Mouse (Mus musculus): Measurements from ENCODE around the gene Rbl1. TPM values are rescaled to one million over a fixed set of nuclear protein-coding genes. Genes with fewer than 3 reads are reported as not detected.
A peak's percentile ranks its signal among the peaks of the same experiment; 100 is the strongest.

Rbl1 gene
- polyA plus RNA-seq, 1 experiment from 2014 or later: 16.1 TPM

- no peaks in the 10 kb centered on the region; the same call in 1 of the 2 replicates for H3K9me3 ChIP-seq (replicated peaks; ENCODE audit: control insufficient read depth, low read length)
- no peak overlapping the region for H3K4me3 ChIP-seq (ENCODE audit: low read depth, low read length)
- ATAC-seq: no peak
- H3K4me1 ChIP-seq (ENCODE audit: control insufficient read depth, insufficient read depth, low read length): no peaks in the 10 kb centered on the region
- H3K27me3 ChIP-seq (replicated peaks; ENCODE audit: control insufficient read depth, insufficient read depth, low read length): no peaks in the 10 kb centered on the region
- 92% methylated on average over 5 of the region's 5 CpGs for WGBS
- no peak overlapping the region for H3K4me2 ChIP-seq (ENCODE audit: low read length)
- H3K27ac ChIP-seq (ENCODE audit: low read depth, low read length): no peak overlapping the region
- H3K9ac ChIP-seq (ENCODE audit: low read length): no peak overlapping the region
- no peak for DNase-seq (ENCODE audit: low spot score)
- H3K36me3 ChIP-seq (ENCODE audit: control insufficient read depth, insufficient read depth, low read length): 0 out of 2 replicates have a peak, but pooled peaks cover 2% of the 10 kb centered on the region
Observed at GRCm38 (mm10) chr2:157139251-157139802, 65.0 kb downstream of the Rbl1 start.

- H3K9ac ChIP-seq (ENCODE audit: low read length): no peak overlapping the region
- no peak overlapping the region for H3K4me2 ChIP-seq (ENCODE audit: low read length)
- 86% methylated on average over 5 of the region's 5 CpGs for WGBS
- H3K4me1 ChIP-seq (ENCODE audit: control insufficient read depth, insufficient read depth, low read length): no peaks in the 10 kb centered on the region
- H3K4me3 ChIP-seq (ENCODE audit: low read depth, low read length): no peak overlapping the region
- H3K27me3 ChIP-seq (replicated peaks; ENCODE audit: control insufficient read depth, insufficient read depth, low read length): no peaks in the 10 kb centered on the region
- H3K36me3 ChIP-seq (ENCODE audit: control insufficient read depth, insufficient read depth, low read length): no peaks in the 10 kb centered on the region
- no peak overlapping the region for H3K27ac ChIP-seq (ENCODE audit: low read depth, low read length)
- no peaks in the 10 kb centered on the region; the same call in 1 of the 2 replicates for H3K9me3 ChIP-seq (replicated peaks; ENCODE audit: control insufficient read depth, low read length)
- ATAC-seq (no peak), DNase-seq (ENCODE audit: low spot score) (no peak)
Observed at GRCm38 (mm10) chr2:157138808-157139207, 65.5 kb downstream of the Rbl1 start.

GRCm38 (mm10) chr2:157137959-157138731, 66.2 kb downstream of the Rbl1 start:
- Histone ChIP-seq H3K27ac (ENCODE audit: low read depth, low read length) (no peak overlapping the region), H3K27me3 (replicated peaks; ENCODE audit: control insufficient read depth, insufficient read depth, low read length) (no peaks in the 10 kb centered on the region), H3K36me3 (ENCODE audit: control insufficient read depth, insufficient read depth, low read length) (no peaks in the 10 kb centered on the region), H3K4me3 (ENCODE audit: low read depth, low read length) (no peak overlapping the region), H3K9me3 (replicated peaks; ENCODE audit: control insufficient read depth, low read length) (no peaks in the 10 kb centered on the region; the same call in 1 of the 2 replicates), H3K9ac (ENCODE audit: low read length) (no peak overlapping the region), H3K4me1 (ENCODE audit: control insufficient read depth, insufficient read depth, low read length) (no peaks in the 10 kb centered on the region), H3K4me2 (ENCODE audit: low read length) (no peak overlapping the region)
- whole genome bisulfite sequencing: 91% methylated on average over 9 of the region's 9 CpGs
- no peak for DNase-seq (ENCODE audit: low spot score)
- no peak for ATAC-seq

- Histone ChIP-seq H3K27me3 (replicated peaks; ENCODE audit: control insufficient read depth, insufficient read depth, low read length) (no peaks in the 10 kb centered on the region), H3K9me3 (replicated peaks; ENCODE audit: control insufficient read depth, low read length) (no peaks in the 10 kb centered on the region; the same call in 1 of the 2 replicates), H3K4me2 (ENCODE audit: low read length) (no peak overlapping the region), H3K36me3 (ENCODE audit: control insufficient read depth, insufficient read depth, low read length) (no peaks in the 10 kb centered on the region), H3K4me3 (ENCODE audit: low read depth, low read length) (no peak overlapping the region), H3K4me1 (ENCODE audit: control insufficient read depth, insufficient read depth, low read length) (no peaks in the 10 kb centered on the region), H3K9ac (ENCODE audit: low read length) (no peak overlapping the region), H3K27ac (ENCODE audit: low read depth, low read length) (no peak overlapping the region)
- ATAC-seq: no peak
- WGBS: 75% methylated on average over 2 of the region's 2 CpGs
- DNase-seq (ENCODE audit: low spot score): peak; percentile 13
Observed at GRCm38 (mm10) chr2:157136646-157137045, 67.7 kb downstream of the Rbl1 start.

GRCm38 (mm10) chr2:157136176-157136575, 68.2 kb downstream of the Rbl1 start:
- H3K27me3 ChIP-seq (replicated peaks; ENCODE audit: control insufficient read depth, insufficient read depth, low read length): no peaks in the 10 kb centered on the region
- 86% methylated on average over 4 of the region's 4 CpGs for WGBS

GRCm38 (mm10) chr2:157135529-157136120, 68.7 kb downstream of the Rbl1 start:
- Histone ChIP-seq H3K4me2 (ENCODE audit: low read length) (peak overlapping the region; percentile 94), H3K27ac (ENCODE audit: low read depth, low read length) (no peak overlapping the region), H3K4me1 (ENCODE audit: control insufficient read depth, insufficient read depth, low read length) (no peaks in the 10 kb centered on the region), H3K9ac (ENCODE audit: low read length) (peak overlapping the region; percentile 76), H3K4me3 (ENCODE audit: low read depth, low read length) (peak overlapping the region; percentile 66), H3K9me3 (replicated peaks; ENCODE audit: control insufficient read depth, low read length) (no peaks in the 10 kb centered on the region; the same call in 1 of the 2 replicates), H3K27me3 (replicated peaks; ENCODE audit: control insufficient read depth, insufficient read depth, low read length) (no peaks in the 10 kb centered on the region), H3K36me3 (ENCODE audit: control insufficient read depth, insufficient read depth, low read length) (no peaks in the 10 kb centered on the region)
- DNase-seq (ENCODE audit: low spot score) (peak; percentile 55), ATAC-seq (peak; percentile 59)
- 83% methylated on average over 10 of the region's 10 CpGs for WGBS

More at GRCm38 (mm10) chr2:157136176-157136575, 68.2 kb downstream of the Rbl1 start:
- H3K9ac ChIP-seq (ENCODE audit: low read length): no peak overlapping the region
- ATAC-seq (no peak), DNase-seq (ENCODE audit: low spot score) (no peak)
- H3K36me3 ChIP-seq (ENCODE audit: control insufficient read depth, insufficient read depth, low read length): no peaks in the 10 kb centered on the region
- no peak overlapping the region for H3K27ac ChIP-seq (ENCODE audit: low read depth, low read length)
- no peaks in the 10 kb centered on the region for H3K4me1 ChIP-seq (ENCODE audit: control insufficient read depth, insufficient read depth, low read length)
- H3K4me2 ChIP-seq (ENCODE audit: low read length): no peak overlapping the region
- no peak overlapping the region for H3K4me3 ChIP-seq (ENCODE audit: low read depth, low read length)
- H3K9me3 ChIP-seq (replicated peaks; ENCODE audit: control insufficient read depth, low read length): no peaks in the 10 kb centered on the region; the same call in 1 of the 2 replicates

- H3K36me3 ChIP-seq (ENCODE audit: control insufficient read depth, insufficient read depth, low read length): no peaks in the 10 kb centered on the region
- no peak within 1 kb of the TSS for H3K27ac ChIP-seq (ENCODE audit: low read depth, low read length)
- no peaks in the 10 kb centered on the region; the same call in 1 of the 2 replicates for H3K9me3 ChIP-seq (replicated peaks; ENCODE audit: control insufficient read depth, low read length)
Observed at GRCm38 (mm10) chr2:157135014-157135413, 69.3 kb downstream of the Rbl1 start, which contains the start of gene Samhd1. Samhd1 (minus strand) TSS chr2:157135265.

GRCm38 (mm10) chr2:157134479-157134931, 69.8 kb downstream of the Rbl1 start:
- no peak for DNase-seq (ENCODE audit: low spot score)
- WGBS: under 1% methylated on average over 25 of the region's 25 CpGs

More at GRCm38 (mm10) chr2:157135014-157135413, 69.3 kb downstream of the Rbl1 start, which contains the start of gene Samhd1:
- H3K4me1 ChIP-seq (ENCODE audit: control insufficient read depth, insufficient read depth, low read length): no peaks in the 10 kb centered on the region
- H3K4me3 ChIP-seq (ENCODE audit: low read depth, low read length): peak within 1 kb of the TSS; percentile 66
- DNase-seq (ENCODE audit: low spot score): peak; percentile 92
- H3K4me2 ChIP-seq (ENCODE audit: low read length): peak within 1 kb of the TSS; percentile 94
- no peaks in the 10 kb centered on the region for H3K27me3 ChIP-seq (replicated peaks; ENCODE audit: control insufficient read depth, insufficient read depth, low read length)
- ATAC-seq: peak; percentile 94
- under 1% methylated on average over 32 of the region's 32 CpGs for WGBS
- H3K9ac ChIP-seq (ENCODE audit: low read length): peak within 1 kb of the TSS; percentile 76

More at GRCm38 (mm10) chr2:157134479-157134931, 69.8 kb downstream of the Rbl1 start:
- Histone ChIP-seq H3K9ac (ENCODE audit: low read length) (peak overlapping the region; percentile 76), H3K9me3 (replicated peaks; ENCODE audit: control insufficient read depth, low read length) (no peaks in the 10 kb centered on the region), H3K4me1 (ENCODE audit: control insufficient read depth, insufficient read depth, low read length) (no peaks in the 10 kb centered on the region), H3K36me3 (ENCODE audit: control insufficient read depth, insufficient read depth, low read length) (no peaks in the 10 kb centered on the region), H3K4me3 (ENCODE audit: low read depth, low read length) (peak overlapping the region; percentile 66), H3K27ac (ENCODE audit: low read depth, low read length) (no peak overlapping the region), H3K27me3 (replicated peaks; ENCODE audit: control insufficient read depth, insufficient read depth, low read length) (no peaks in the 10 kb centered on the region), H3K4me2 (ENCODE audit: low read length) (peak overlapping the region; percentile 94)
- ATAC-seq: peak; percentile 58
